Mouse (Mus musculus) lung, postnatal 0 days (tissue): ENCODE measurements around the gene Prr3. TPM values are rescaled to one million over a fixed set of nuclear protein-coding genes. Genes with fewer than 3 reads are reported as not detected.

ENCODE experiments used
- ATAC-seq: fragments of 200-750 bp; cut with Nextera tagmentation; 2 replicates; pipeline ENCODE4 v1.8.0; 2017; ENCODE audit warnings: moderate library complexity
- DNase-seq: peaks from one replicate; pipeline ENCODE4 v3.0.0-alpha.2; 2016; ENCODE audit warnings: low spot score
- H3K27ac ChIP-seq: fragments of 300-500 bp; sonication (generic); 2 replicates; pipeline ENCODE4 v1.5.1; 2014; ENCODE audit warnings: antibody characterized with exemption, mild to moderate bottlenecking, low read length, mixed read lengths
- H3K27me3 ChIP-seq: fragments of 300-500 bp; sonication (generic); replicated peaks from 2 replicates; pipeline ENCODE4 v1.6.1; 2014; ENCODE audit warnings: low read length, mixed read lengths; ENCODE audit not compliant: insufficient read depth
- H3K36me3 ChIP-seq: fragments of 300-500 bp; sonication (generic); 2 replicates; pipeline ENCODE4 v1.6.1; 2014; ENCODE audit warnings: low read length, mixed read lengths; ENCODE audit not compliant: insufficient read depth
- H3K4me1 ChIP-seq: fragments of 300-500 bp; sonication (generic); 2 replicates; pipeline ENCODE4 v1.6.1; 2014; ENCODE audit warnings: antibody characterized with exemption, low read depth, low read length, mixed read lengths; ENCODE audit not compliant: insufficient read depth
- H3K4me2 ChIP-seq: fragments of 300-500 bp; sonication (generic); replicated peaks from 2 replicates; pipeline ENCODE4 v1.6.1; 2014; ENCODE audit warnings: low read depth, mild to moderate bottlenecking, low read length, moderate library complexity, mixed read lengths
- H3K4me3 ChIP-seq: fragments of 300-500 bp; sonication (generic); 2 replicates; pipeline ENCODE4 v1.5.1; 2014; ENCODE audit warnings: low read depth, low read length
- H3K9ac ChIP-seq: fragments of 300-500 bp; sonication (generic); replicated peaks from 2 replicates; pipeline ENCODE4 v1.6.1; 2014; ENCODE audit warnings: low read depth, mild to moderate bottlenecking
- H3K9me3 ChIP-seq: fragments of 300-500 bp; sonication (generic); 2 replicates; pipeline ENCODE4 v1.6.1; 2016; ENCODE audit warnings: low read length, mixed read lengths
- CTCF ChIP-seq: IDR thresholded peaks from 2 replicates; pipeline ENCODE4 v1.5.1; 2016; ENCODE audit warnings: antibody characterized with exemption, mild to moderate bottlenecking
- EP300 ChIP-seq: IDR thresholded peaks from 2 replicates; pipeline ENCODE4 v1.6.1; 2016; ENCODE audit warnings: antibody characterized with exemption, mild to moderate bottlenecking, control low read depth
- WGBS: fragments of 180-500 bp; shearing (Covaris S2); extraction: QIAGEN DNeasy Blood & Tissue Kit; methylation state at CpG from one replicate; pipeline ENCODE4 v1.1.7; 2014; 5-methylcytosine and 5-hydroxymethylcytosine counted together
- polyA plus RNA-seq: library from polyadenylated mRNA; unstranded; fragments of >200 nt; fragmentation: Nextera tagmentation; extraction: Ambion mirVana; gene quantifications from 2 replicates; pipeline ENCODE4 v1.2.1, GENCODE M21; 2015

Gene Prr3
- polyA plus RNA-seq, 1 experiment from 2014 or later, result 12.6 TPM

- no peaks in the 10 kb centered on the region for H3K9me3 ChIP-seq
- peak overlapping the region; percentile 76 for H3K27ac ChIP-seq
- 34% methylated on average over 9 of the region's 9 CpGs for WGBS
- H3K4me3 ChIP-seq, result no peak overlapping the region
- no peaks in the 10 kb centered on the region for H3K27me3 ChIP-seq
- no peaks in the 10 kb centered on the region for H3K36me3 ChIP-seq
- H3K4me2 ChIP-seq, result no peak overlapping the region
- TF ChIP-seq EP300 (peak; percentile 88), CTCF (no peak)
- H3K4me1 ChIP-seq, result peaks cover 6% of the 10 kb centered on the region; the same call in 1 of the 2 replicates
- ATAC-seq (peak; percentile 70), DNase-seq (peak; percentile 89)
- H3K9ac ChIP-seq, result 0 out of 2 replicates have a peak overlapping the region, but pooled peaks have one; percentile 9
These were observed 43.9 kb upstream of the Prr3 start for GRCm38 (mm10) chr17:36023710-36024654.

- WGBS, result 87% methylated on average over 6 of the region's 6 CpGs
- Histone ChIP-seq H3K36me3 (no peaks in the 10 kb centered on the region), H3K4me2 (no peak overlapping the region), H3K4me3 (no peak overlapping the region), H3K4me1 (peaks cover 6% of the 10 kb centered on the region; the same call in 1 of the 2 replicates), H3K27me3 (no peaks in the 10 kb centered on the region), H3K27ac (peak overlapping the region; percentile 57; the same call in 1 of the 2 replicates), H3K9ac (no peak overlapping the region), H3K9me3 (no peaks in the 10 kb centered on the region)
- no peak for DNase-seq
- ATAC-seq, result no peak
- TF ChIP-seq CTCF, result no peak
- no peak for TF ChIP-seq EP300
These were observed 42.9 kb upstream of the Prr3 start for GRCm38 (mm10) chr17:36022922-36023321.

DNA sequence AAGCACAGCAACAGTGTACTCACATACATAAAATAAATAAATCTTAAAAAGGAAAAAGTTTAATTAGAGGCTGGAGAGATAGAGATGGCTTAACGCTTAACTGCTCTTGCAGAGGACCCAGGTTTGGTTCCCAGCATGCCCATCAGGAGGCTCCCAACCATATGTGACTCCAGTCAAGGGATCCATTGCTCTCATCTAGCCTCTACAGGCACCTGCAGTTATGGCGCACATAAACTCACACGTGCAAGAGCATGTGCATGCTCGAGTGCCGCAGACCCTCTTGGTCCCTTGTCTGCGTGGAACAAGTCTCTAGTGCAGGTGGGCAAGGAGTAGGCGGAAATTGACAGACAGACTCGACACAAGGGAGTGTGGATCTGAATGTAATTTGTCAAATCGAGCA is 42.1 kb upstream of the Prr3 start:
- no peak overlapping the region for H3K4me2 ChIP-seq
- 92% methylated on average over 9 of the region's 9 CpGs for WGBS
- ATAC-seq, result no peak
- no peak overlapping the region for H3K27ac ChIP-seq
- H3K4me1 ChIP-seq, result peaks cover 6% of the 10 kb centered on the region; the same call in 1 of the 2 replicates
- no peaks in the 10 kb centered on the region for H3K36me3 ChIP-seq
- no peak for DNase-seq
- no peak overlapping the region for H3K9ac ChIP-seq
- TF ChIP-seq CTCF (no peak), EP300 (no peak)
- H3K9me3 ChIP-seq, result no peaks in the 10 kb centered on the region
- no peak overlapping the region for H3K4me3 ChIP-seq
- H3K27me3 ChIP-seq, result no peaks in the 10 kb centered on the region

DNA sequence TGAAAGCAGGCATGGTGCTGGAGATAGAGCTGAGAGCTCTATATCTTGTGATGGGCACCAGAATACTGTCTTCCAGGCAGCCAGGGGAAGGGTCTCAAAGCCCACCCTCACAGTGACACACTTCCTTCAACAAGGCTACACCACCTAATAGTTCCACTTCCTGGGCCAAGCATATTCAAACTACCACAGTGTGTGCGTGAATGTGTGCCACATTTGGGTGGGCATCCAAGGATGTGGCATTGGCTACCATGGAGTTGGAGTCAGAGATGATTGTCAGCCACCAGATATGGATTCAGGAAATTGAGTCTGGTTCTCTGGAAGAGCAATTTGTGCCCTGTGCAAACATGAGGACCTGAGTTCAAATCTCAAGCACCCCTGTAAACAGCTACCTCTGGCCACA is 41.3 kb upstream of the Prr3 start:
- 83% methylated on average over 1 of the region's 1 CpGs for WGBS
- Histone ChIP-seq H3K9ac (no peak overlapping the region), H3K27me3 (no peaks in the 10 kb centered on the region), H3K4me2 (peak overlapping the region; percentile 49), H3K9me3 (no peaks in the 10 kb centered on the region), H3K4me1 (peaks cover 6% of the 10 kb centered on the region; the same call in 1 of the 2 replicates), H3K4me3 (no peak overlapping the region), H3K27ac (peak overlapping the region; percentile 75), H3K36me3 (no peaks in the 10 kb centered on the region)
- DNase-seq (no peak), ATAC-seq (no peak)
- TF ChIP-seq CTCF (no peak), EP300 (no peak)

GRCm38 (mm10) chr17:36020191-36021073 is 40.4 kb upstream of the Prr3 start, which contains the start of gene H2-T24:
H2-T24 (minus strand) TSS chr17:36020560.
- peak within 1 kb of the TSS; percentile 49 for H3K4me2 ChIP-seq
- H3K27ac ChIP-seq, result peak within 1 kb of the TSS; percentile 75
- H3K9me3 ChIP-seq, result no peaks in the 10 kb centered on the region
- peak; percentile 88 for DNase-seq
- TF ChIP-seq CTCF, result peak; percentile 59
- TF ChIP-seq EP300, result peak; percentile 72
- H3K4me3 ChIP-seq, result peak within 1 kb of the TSS; percentile 23
- ATAC-seq, result peak; percentile 82
- H3K4me1 ChIP-seq, result peaks cover 6% of the 10 kb centered on the region; the same call in 1 of the 2 replicates
- WGBS, result 23% methylated on average over 15 of the region's 15 CpGs
- no peaks in the 10 kb centered on the region for H3K36me3 ChIP-seq
- no peak within 1 kb of the TSS for H3K9ac ChIP-seq
- H3K27me3 ChIP-seq, result no peaks in the 10 kb centered on the region

- no peaks in the 10 kb centered on the region for H3K27me3 ChIP-seq
- DNase-seq (no peak), ATAC-seq (no peak)
- peaks cover 6% of the 10 kb centered on the region; the same call in 1 of the 2 replicates for H3K4me1 ChIP-seq
- no peak overlapping the region for H3K9ac ChIP-seq
- no peaks in the 10 kb centered on the region for H3K9me3 ChIP-seq
- 54% methylated on average over 3 of the region's 3 CpGs for WGBS
- H3K4me2 ChIP-seq, result peak overlapping the region; percentile 49
- TF ChIP-seq EP300, result no peak
- no peak for TF ChIP-seq CTCF
- H3K27ac ChIP-seq, result peak overlapping the region; percentile 75; the same call in 1 of the 2 replicates
- H3K4me3 ChIP-seq, result peak overlapping the region; percentile 23
- H3K36me3 ChIP-seq, result no peaks in the 10 kb centered on the region; the same call in 1 of the 2 replicates
These were observed 39.5 kb upstream of the Prr3 start for GRCm38 (mm10) chr17:36019519-36019918.
